Mouse (Mus musculus) adrenal gland, adult 10 weeks (tissue): ENCODE results near the gene Gm21913. TPM values are rescaled to one million over a fixed set of nuclear protein-coding genes. Genes with fewer than 3 reads are reported as not detected.

ENCODE experiments used
- polyA plus RNA-seq: library from polyadenylated mRNA; stranded (reverse); fragments of 350-450 nt; fragmentation: Illumina TruSeq; extraction: RNeasy Lipid Tissue Mini Kit (QIAGEN cat#74804); gene quantifications from one replicate; pipeline ENCODE4 v1.2.3, GENCODE M21; 2014; ENCODE audit warnings: low read depth, low replicate concordance

Gene Gm21913
- not detected for polyA plus RNA-seq

DNA sequence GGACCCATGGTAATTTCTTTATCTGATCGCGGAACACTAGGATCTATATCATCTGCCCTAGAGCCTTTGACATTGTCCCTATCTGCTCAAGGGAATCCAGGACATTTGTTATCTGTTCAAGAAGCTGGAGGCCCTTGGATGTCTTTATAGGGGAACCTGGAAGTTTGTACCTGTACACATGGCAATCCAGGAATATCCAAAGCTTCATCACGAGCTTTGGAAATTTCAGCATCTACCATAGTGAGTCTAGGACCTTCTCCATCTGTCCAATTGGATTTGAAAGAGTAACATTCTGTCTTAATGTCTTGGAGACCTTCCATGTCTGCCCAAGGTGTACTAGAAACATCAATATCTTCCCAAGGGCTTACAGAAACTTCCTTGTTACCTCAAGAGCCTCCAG is at the start of gene Gm21913:
TSS of gene Gm21913 (plus strand) at position 301 of the 400 bp plus-strand sequence.

Other genes with a start within 250 kb of the Gm21913 start
- not detected for gene Gm29110, start 153.4 kb upstream of the Gm21913 start, polyA plus RNA-seq